In the genomic region with DNA sequence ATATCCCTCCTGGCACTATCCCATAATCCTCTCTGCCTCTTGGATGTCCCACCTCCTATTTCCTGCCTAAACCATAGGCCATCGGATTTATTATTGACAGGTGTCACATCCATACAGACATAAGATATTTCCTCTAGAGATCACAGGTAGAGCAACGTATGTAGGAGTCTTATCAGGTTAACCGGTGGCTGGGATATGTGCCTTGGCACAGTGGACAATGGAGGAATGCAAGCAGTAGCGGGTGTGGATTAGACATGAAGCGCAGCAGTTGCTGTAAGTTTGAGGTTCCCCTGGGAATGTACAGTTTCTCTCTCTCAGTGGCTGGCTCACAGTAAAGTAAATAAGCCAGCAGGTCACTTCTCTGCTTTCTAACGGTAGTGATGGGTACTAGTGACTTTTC, we compare ENCODE assay signal across 24 mouse cellular contexts.
DNase-seq lines count a peak whose midpoint lies in the region; ATAC-seq and TF ChIP-seq lines count a peak whose summit lies in the region.
"Had no signal": no experiment of that assay in that cellular context is flagged by ENCODE, and none has a peak within 500 bp of the region (broad histone marks: within the 10 kb centered on the region; RNA-seq: fewer than 3 reads in every experiment).

No protein-coding gene starts in this region.

- no peak overlapping the region for H3K27ac ChIP-seq in forebrain, embryonic 11.5 days (ENCODE audit: low read depth, low read length)
- no peak overlapping the region for H3K27ac ChIP-seq in forebrain, embryonic 14.5 days (ENCODE audit: low read depth, low read length)
- H3K27ac ChIP-seq in heart, embryonic 13.5 days (replicated peaks): peak overlapping the region; percentile 13
- peak overlapping the region; percentile 51 for H3K27ac ChIP-seq in heart, postnatal 0 days (ENCODE audit: low read depth)
- H3K27ac ChIP-seq: embryonic facial prominence, embryonic 10.5 days; embryonic facial prominence, embryonic 13.5 days; forebrain, embryonic 15.5 days; hindbrain, embryonic 12.5 days; hindbrain, embryonic 15.5 days had no signal

- TF ChIP-seq EP300 in heart, postnatal 0 days (IDR thresholded peaks at IDR 0.05; ENCODE audit: low read depth): no peak

- TF ChIP-seq CTCF in heart, postnatal 0 days (IDR thresholded peaks at IDR 0.05; ENCODE audit: low read depth): no peak

- ATAC-seq in forebrain, embryonic 11.5 days (replicated peaks; ENCODE audit: low FRiP score): 0 out of 2 replicates have a peak, but pooled peaks have one; percentile 27
- no peak for ATAC-seq in forebrain, embryonic 14.5 days
- ATAC-seq in heart, embryonic 13.5 days (ENCODE audit: extremely low read depth, insufficient number of reproducible peaks, low FRiP score, low TSS enrichment): no peak
- ATAC-seq in heart, postnatal 0 days (ENCODE audit: insufficient read depth, low read depth): no peak
- ATAC-seq: activated CD4-positive, CD25-positive, alpha-beta regulatory T cell, adult 4 months; forebrain, embryonic 15.5 days; intestine, postnatal 0 days had no signal

- H3K36me3 ChIP-seq in forebrain, embryonic 11.5 days (ENCODE audit: control insufficient read depth, insufficient read depth, low read length): no peaks in the 10 kb centered on the region
- no peaks in the 10 kb centered on the region for H3K36me3 ChIP-seq in forebrain, embryonic 14.5 days (ENCODE audit: control insufficient read depth, insufficient read depth, low read length)
- peaks cover 61% of the 10 kb centered on the region for H3K36me3 ChIP-seq in heart, embryonic 13.5 days
- H3K36me3 ChIP-seq in heart, postnatal 0 days (replicated peaks; ENCODE audit: control insufficient read depth, insufficient read depth, low read length): peaks cover 58% of the 10 kb centered on the region
- H3K36me3 ChIP-seq: embryonic facial prominence, embryonic 10.5 days; embryonic facial prominence, embryonic 13.5 days; forebrain, embryonic 15.5 days; hindbrain, embryonic 12.5 days; hindbrain, embryonic 15.5 days had no signal

- no peak overlapping the region for H3K4me2 ChIP-seq in forebrain, embryonic 11.5 days (ENCODE audit: low read depth, low read length, severe bottlenecking)
- no peak overlapping the region for H3K4me2 ChIP-seq in forebrain, embryonic 14.5 days (ENCODE audit: low read length)
- no peak overlapping the region for H3K4me2 ChIP-seq in heart, embryonic 13.5 days
- H3K4me2 ChIP-seq in heart, postnatal 0 days (ENCODE audit: low read depth, low read length): no peak overlapping the region
- H3K4me2 ChIP-seq: embryonic facial prominence, embryonic 13.5 days; forebrain, embryonic 15.5 days; heart, embryonic 11.5 days; hindbrain, embryonic 12.5 days; hindbrain, embryonic 15.5 days had no signal

- H3K9ac ChIP-seq in forebrain, embryonic 11.5 days (ENCODE audit: low read length): no peak overlapping the region
- H3K9ac ChIP-seq in forebrain, embryonic 14.5 days (ENCODE audit: low read length): no peak overlapping the region
- no peak overlapping the region for H3K9ac ChIP-seq in heart, embryonic 13.5 days
- no peak overlapping the region for H3K9ac ChIP-seq in heart, postnatal 0 days (replicated peaks; ENCODE audit: low read depth, low read length)
- H3K9ac ChIP-seq: embryonic facial prominence, embryonic 13.5 days; forebrain, embryonic 15.5 days; hindbrain, embryonic 12.5 days; hindbrain, embryonic 15.5 days had no signal

- 0 out of 2 replicates have a peak, but pooled peaks cover 2% of the 10 kb centered on the region for H3K4me1 ChIP-seq in forebrain, embryonic 11.5 days (replicated peaks; ENCODE audit: control insufficient read depth, insufficient read depth, low read length)
- H3K4me1 ChIP-seq in forebrain, embryonic 14.5 days (ENCODE audit: control insufficient read depth, insufficient read depth, low read length): peaks cover 3% of the 10 kb centered on the region; the same call in 1 of the 2 replicates
- peaks cover 24% of the 10 kb centered on the region for H3K4me1 ChIP-seq in heart, embryonic 13.5 days
- H3K4me1 ChIP-seq in heart, postnatal 0 days (ENCODE audit: control insufficient read depth, insufficient read depth): peaks cover 12% of the 10 kb centered on the region
- H3K4me1 ChIP-seq: embryonic facial prominence, embryonic 13.5 days had no signal

- 93% methylated on average over 6 of the region's 6 CpGs for WGBS in forebrain, embryonic 11.5 days
- WGBS in forebrain, embryonic 14.5 days: 91% methylated on average over 6 of the region's 6 CpGs
- 59% methylated on average over 6 of the region's 6 CpGs for WGBS in heart, embryonic 13.5 days
- 37% methylated on average over 6 of the region's 6 CpGs for WGBS in heart, postnatal 0 days

- H3K4me3 ChIP-seq in forebrain, embryonic 11.5 days (ENCODE audit: low read depth, low read length): no peak overlapping the region
- H3K4me3 ChIP-seq in forebrain, embryonic 14.5 days (ENCODE audit: low read depth, low read length): no peak overlapping the region
- H3K4me3 ChIP-seq in heart, embryonic 13.5 days: no peak overlapping the region
- no peak overlapping the region for H3K4me3 ChIP-seq in heart, postnatal 0 days (ENCODE audit: low read depth, low read length)
- H3K4me3 ChIP-seq: embryonic facial prominence, embryonic 10.5 days; embryonic facial prominence, embryonic 13.5 days; erythroblast, embryonic 14.5 days; forebrain, embryonic 15.5 days; hindbrain, embryonic 12.5 days; hindbrain, embryonic 15.5 days had no signal

- H3K9me3 ChIP-seq in forebrain, embryonic 11.5 days (ENCODE audit: control insufficient read depth, low read length): no peaks in the 10 kb centered on the region
- no peaks in the 10 kb centered on the region for H3K9me3 ChIP-seq in forebrain, embryonic 14.5 days (replicated peaks; ENCODE audit: control insufficient read depth, low read length)
- no peaks in the 10 kb centered on the region for H3K9me3 ChIP-seq in heart, embryonic 13.5 days
- H3K9me3 ChIP-seq in heart, postnatal 0 days (replicated peaks; ENCODE audit: control insufficient read depth, low read length): no peaks in the 10 kb centered on the region
- H3K9me3 ChIP-seq: embryonic facial prominence, embryonic 10.5 days; embryonic facial prominence, embryonic 13.5 days; forebrain, embryonic 15.5 days; hindbrain, embryonic 12.5 days; hindbrain, embryonic 15.5 days had no signal

- no peaks in the 10 kb centered on the region for H3K27me3 ChIP-seq in forebrain, embryonic 11.5 days (ENCODE audit: control insufficient read depth, insufficient read depth, low read length)
- H3K27me3 ChIP-seq in forebrain, embryonic 14.5 days (replicated peaks; ENCODE audit: control insufficient read depth, insufficient read depth, low read length): no peaks in the 10 kb centered on the region
- no peaks in the 10 kb centered on the region for H3K27me3 ChIP-seq in heart, embryonic 13.5 days (replicated peaks)
- no peaks in the 10 kb centered on the region for H3K27me3 ChIP-seq in heart, postnatal 0 days (ENCODE audit: control insufficient read depth, insufficient read depth, low read length)
- H3K27me3 ChIP-seq: embryonic facial prominence, embryonic 13.5 days; forebrain, embryonic 15.5 days; hindbrain, embryonic 12.5 days; hindbrain, embryonic 15.5 days had no signal

- DNase-seq in forebrain, embryonic 11.5 days (ENCODE audit: low spot score): no peak
- DNase-seq in forebrain, embryonic 14.5 days (ENCODE audit: low spot score): no peak
- DNase-seq in heart, adult 9 months (ENCODE audit: low spot score in 2 of 2): no peak
- no peak for DNase-seq in heart, postnatal 0 days (ENCODE audit: low spot score)
- no peak for DNase-seq in heart, adult 8-10 months (ENCODE audit: low spot score)
- DNase-seq: adrenal gland, adult 8-10 months; adrenal gland, postnatal 25 days; cerebellum, adult 11-12 months; cerebellum, adult 8-10 months; cerebellum, postnatal 10 days; cerebellum, postnatal 36 days; gastrocnemius, postnatal 10 days; gastrocnemius, postnatal 36 days; kidney, adult 2 months had no signal

Comparison
In these comparisons a context has a peak if more than half of its experiments do, and no peak if none do; other contexts are left out.
1. H3K27ac ChIP-seq: peak in heart, embryonic 13.5 days (single experiment) and heart, postnatal 0 days (single experiment); none in forebrain, embryonic 11.5 days (single experiment) and forebrain, embryonic 14.5 days (single experiment).